Mouse (Mus musculus): ENCODE results near the gene Golga4.

Gene Golga4

GRCm38 (mm10) chr9:118488896-118489578, 17.0 kb upstream of the Golga4 start:
- DNase-seq (ENCODE audit: low spot score in 2 of 2): no peak

GRCm38 (mm10) chr9:118489579-118490019, 16.5 kb upstream of the Golga4 start:
- peak; percentile 60 to 82 for DNase-seq (ENCODE audit: low spot score in 2 of 2)

DNA sequence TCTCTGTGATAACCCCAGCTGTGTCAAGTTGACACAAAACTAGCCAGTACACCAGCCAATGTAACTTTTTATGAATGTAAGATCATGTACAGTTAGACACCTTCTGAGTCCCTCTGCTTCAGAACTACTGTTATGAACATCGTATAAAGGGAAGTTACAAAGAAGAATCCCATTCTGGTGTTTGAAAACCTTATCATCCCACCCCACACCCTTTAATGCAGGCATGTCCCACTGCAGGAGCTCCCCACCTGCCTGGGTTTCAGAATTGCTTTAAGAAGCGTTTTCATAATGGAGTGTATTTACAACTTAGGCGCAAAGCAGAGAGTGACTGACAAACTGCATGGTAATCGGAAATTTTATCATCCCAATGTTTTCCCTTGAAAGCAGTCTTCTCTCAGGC, 14.9 kb upstream of the Golga4 start:
- DNase-seq (ENCODE audit: low spot score in 2 of 2): no peak

- no peak for DNase-seq (ENCODE audit: low spot score in 2 of 2)
Measured at GRCm38 (mm10) chr9:118492932-118493698, 13.0 kb upstream of the Golga4 start.

- no peak for DNase-seq (ENCODE audit: low spot score in 2 of 2)
Measured at GRCm38 (mm10) chr9:118494106-118494505, 12.0 kb upstream of the Golga4 start.

DNA sequence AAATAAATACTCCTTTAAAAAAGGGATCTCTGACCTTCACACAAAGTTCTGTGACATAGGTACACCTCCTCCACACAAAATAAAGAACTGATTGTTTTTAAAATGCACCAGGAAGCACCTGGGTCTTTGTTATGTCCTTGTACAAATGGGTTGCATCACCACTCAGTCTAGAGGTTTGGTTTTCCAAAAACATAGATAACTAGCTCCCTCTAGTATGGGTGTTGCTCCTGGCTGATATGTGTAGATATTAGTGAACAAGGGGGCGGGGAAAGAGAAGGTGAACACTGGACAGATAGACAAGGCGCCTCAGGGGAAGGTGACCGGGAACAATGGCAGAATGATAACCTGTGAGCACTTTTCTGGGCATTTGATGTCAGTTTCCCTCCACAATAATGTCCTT, 10.1 kb upstream of the Golga4 start:
- DNase-seq (ENCODE audit: low spot score in 2 of 2): no peak

- DNase-seq (ENCODE audit: low spot score in 2 of 2): no peak
Measured at GRCm38 (mm10) chr9:118496952-118497351, 9.1 kb upstream of the Golga4 start.

GRCm38 (mm10) chr9:118498061-118498460, 8.0 kb upstream of the Golga4 start:
- no peak for DNase-seq (ENCODE audit: low spot score in 2 of 2)

DNA sequence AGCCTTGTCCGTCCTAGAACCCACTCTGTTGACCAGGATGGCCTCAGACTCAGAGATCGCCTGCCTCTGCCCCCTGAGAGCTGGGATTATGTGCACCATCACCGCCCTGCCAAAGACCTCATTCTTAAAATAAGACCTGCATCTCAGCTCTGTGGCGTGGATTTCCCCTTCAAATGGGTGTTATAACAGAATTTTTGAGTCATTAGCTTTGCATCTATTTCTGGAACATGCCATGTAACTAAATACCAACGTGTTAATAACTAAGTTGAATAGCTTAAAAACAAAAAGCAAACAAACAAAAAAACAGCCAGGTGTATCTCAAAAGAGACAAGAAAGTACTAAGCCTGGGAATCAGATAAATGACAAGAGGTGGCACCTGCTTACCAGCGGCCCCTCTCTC, 5.1 kb upstream of the Golga4 start:
- no peak for DNase-seq (ENCODE audit: low spot score in 2 of 2)

DNA sequence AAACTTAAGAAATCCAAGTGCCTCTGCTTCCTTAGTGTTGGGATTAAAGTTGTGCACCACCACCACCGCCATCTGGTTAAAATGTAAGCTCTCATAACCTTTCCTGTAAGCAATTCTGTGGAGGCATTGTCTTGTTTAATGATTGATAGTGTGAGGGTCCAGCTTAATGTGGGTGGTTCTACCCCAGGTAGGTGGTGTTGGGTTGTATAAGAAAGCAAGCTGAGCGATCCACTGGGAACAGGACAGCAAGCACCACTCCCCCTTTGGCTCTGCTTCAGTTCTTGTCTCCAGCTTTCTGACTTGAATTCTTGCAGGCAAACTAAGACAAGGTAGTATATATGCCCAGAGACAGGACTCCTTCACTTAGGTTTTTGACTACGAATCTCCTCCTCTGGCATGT, 1.4 kb upstream of the Golga4 start:
- DNase-seq (ENCODE audit: low spot score in 2 of 2): no peak

DNA sequence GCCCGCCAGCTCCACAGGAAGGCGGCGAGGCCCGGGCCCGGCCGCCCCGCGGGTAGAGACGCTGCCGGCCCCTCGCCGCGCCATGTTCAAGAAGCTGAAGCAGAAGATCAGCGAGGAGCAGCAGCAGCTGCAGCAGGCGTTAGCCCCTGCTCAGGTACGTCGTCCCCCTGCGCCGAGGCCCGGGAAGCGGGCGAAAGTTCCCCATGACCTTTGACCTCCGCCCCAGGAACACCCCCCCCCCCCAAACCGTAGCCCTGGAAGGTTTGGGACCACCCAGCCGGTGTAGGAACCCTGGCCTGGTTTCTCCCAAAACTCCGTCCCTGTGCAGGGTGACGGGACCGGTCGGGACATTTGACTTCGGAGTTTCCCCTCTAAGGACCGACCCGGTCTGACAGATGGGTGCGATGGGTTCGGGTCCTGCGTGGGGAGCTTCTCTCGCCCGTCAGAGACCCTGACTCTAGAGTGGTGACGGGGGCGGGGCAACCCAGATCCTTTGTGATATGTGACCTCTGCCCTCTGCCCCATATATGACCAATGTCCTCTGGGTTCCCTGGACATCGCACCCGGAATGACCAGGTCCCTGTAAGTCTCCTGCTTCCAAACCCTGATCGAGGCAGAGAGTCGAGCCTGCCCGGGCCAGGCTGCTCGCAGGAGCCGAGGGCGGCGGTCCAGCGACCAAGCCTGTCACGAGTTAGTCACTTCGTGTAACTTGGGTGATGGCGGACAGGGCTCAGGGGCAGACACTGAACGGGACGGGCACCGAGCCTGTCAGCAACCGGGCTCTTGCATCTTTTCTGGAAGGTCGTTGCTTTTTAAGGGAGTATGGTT, 551 bp downstream of the Golga4 start:
- DNase-seq (ENCODE audit: low spot score in 2 of 2): peak; percentile 42 to 61

GRCm38 (mm10) chr9:118507552-118507951, 1.5 kb downstream of the Golga4 start:
- DNase-seq (ENCODE audit: low spot score in 2 of 2): no peak

DNA sequence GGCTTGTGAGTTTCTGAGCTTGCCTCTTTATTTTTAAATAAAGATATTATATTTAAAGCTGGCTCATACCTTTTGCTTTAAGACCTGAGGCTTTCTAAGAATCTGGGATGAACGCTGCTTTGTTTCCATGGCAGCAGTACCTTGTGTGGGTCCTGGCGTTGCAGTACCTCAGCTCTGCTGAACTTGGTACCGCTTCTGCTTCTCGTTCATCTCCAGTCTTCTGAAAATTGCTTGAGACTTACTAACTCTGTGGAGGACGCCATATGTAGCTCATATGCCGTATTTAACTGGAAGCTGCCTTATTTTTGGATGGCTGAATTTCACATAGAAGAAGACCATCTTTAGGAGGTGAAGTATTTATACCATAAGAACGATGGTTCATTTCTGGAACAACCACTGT, 2.5 kb downstream of the Golga4 start:
- no peak for DNase-seq (ENCODE audit: low spot score in 2 of 2)

GRCm38 (mm10) chr9:118510941-118511690, 5.0 kb downstream of the Golga4 start:
- no peak for DNase-seq (ENCODE audit: low spot score in 2 of 2)

DNA sequence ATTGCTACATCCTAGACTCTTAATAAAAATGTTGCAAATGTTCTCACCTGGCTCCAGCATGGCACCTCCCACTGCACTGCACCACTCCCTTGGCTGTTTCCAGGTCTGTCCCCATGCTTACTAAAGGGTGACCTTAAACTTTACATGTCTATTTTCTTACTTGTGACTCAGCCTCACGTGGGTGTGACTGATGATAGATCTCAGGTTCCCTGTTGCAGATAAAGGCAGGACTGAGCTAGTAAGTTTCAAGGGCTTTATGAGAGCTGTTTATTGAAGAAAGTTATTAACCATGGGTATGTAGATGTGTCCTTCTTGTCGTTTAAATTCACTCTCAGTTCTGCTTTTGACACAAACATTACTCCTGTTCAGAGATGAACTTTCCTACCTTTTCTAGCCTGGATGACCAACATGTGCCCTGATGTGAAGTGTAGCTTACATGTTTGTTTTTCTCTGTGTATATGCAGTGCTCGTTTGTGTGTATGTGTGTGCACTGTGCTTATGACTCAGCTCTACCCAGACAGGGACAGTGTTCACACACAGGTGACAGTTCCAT, 6.7 kb downstream of the Golga4 start:
- no peak for DNase-seq (ENCODE audit: low spot score in 2 of 2)

- DNase-seq (ENCODE audit: low spot score in 2 of 2): no peak
Measured at GRCm38 (mm10) chr9:118515476-118515875, 9.4 kb downstream of the Golga4 start.

- no peak for DNase-seq (ENCODE audit: low spot score in 2 of 2)
Measured at GRCm38 (mm10) chr9:118516162-118516561, 10.1 kb downstream of the Golga4 start.

- no peak for DNase-seq (ENCODE audit: low spot score in 2 of 2)
Measured at GRCm38 (mm10) chr9:118517619-118518018, 11.6 kb downstream of the Golga4 start.

- no peak for DNase-seq (ENCODE audit: low spot score in 2 of 2)
Measured at GRCm38 (mm10) chr9:118519101-118519500, 13.0 kb downstream of the Golga4 start.

GRCm38 (mm10) chr9:118520011-118520410, 13.9 kb downstream of the Golga4 start:
- no peak for DNase-seq (ENCODE audit: low spot score in 2 of 2)

DNA sequence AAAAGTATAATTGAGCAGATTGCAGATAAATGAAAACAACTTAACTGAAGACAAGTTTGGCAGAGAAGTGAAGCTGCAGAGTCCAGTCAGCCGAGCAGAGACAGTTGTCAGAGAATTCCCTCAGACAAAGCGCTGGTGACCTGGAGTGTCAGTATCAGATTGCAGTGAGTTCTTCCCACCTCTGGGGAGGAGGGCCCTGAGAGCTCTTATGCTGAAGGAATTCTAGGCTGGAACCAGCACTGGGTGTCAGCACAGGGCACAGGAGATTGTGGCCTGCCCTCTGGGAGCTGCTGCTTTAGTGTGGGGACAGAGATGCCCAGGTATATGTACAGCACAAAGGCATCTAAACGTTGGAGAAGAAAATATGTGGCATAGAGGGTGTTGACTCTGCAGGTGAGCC, 14.8 kb downstream of the Golga4 start:
- no peak for DNase-seq (ENCODE audit: low spot score in 2 of 2)
